8 mouse cellular contexts compared by ENCODE assay signal in the genomic region with DNA sequence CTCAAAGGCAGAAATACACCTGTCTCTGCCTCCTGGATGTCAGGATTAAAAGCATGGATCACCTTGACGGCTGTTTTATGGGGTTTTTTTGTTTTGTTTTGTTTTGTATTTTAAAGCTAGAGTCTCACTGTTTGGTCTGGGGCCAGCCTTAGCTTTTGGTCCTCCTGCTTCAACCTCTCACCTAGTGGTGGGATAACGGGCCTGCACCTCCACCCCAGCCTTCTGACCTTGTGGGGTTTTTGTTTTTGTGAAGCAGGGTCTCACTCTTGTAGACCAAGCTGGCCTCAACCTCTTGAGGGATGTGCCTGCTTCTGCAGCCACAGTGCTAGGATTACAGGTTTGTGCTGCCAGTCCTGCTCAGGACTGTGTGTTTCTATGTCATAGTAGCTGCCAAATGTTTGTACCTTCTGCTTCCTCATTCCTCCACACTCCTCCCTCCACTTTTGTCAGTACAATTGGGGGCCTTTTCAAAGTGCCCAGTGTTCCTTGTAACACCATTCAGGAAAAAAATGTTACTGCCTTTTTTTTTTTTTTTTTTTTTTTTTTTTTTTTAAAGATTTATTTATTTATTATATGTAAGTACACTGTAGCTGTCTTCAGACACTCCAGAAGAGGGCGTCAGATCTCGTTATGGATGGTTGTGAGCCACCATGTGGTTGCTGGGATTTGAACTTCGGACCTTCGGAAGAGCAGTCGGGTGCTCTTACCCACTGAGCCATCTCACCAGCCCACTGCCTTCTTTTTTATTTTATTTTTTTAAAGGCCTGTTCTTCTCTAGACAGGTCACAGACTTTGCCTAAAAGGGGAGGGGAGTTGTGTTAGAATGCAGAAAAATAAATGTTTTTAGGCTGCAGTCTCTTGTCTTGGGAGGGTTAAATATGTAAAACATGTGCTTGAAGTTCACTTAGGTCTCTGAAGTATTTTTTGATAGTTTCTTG. TPM values are rescaled to one million over a fixed set of nuclear protein-coding genes. Genes with fewer than 3 reads are reported as not detected.
DNase-seq lines count a peak whose midpoint lies in the region; ATAC-seq lines count a peak whose summit lies in the region.

No protein-coding gene starts in this region.

- H3K4me3 ChIP-seq in heart, embryonic 10.5 days, result peak overlapping the region; percentile 98; the same call in 1 of the 2 replicates
- H3K4me3 ChIP-seq in liver, embryonic 15.5 days (replicated peaks), result peak overlapping the region; percentile 97

- H3K9me3 ChIP-seq in heart, embryonic 10.5 days, result no peaks in the 10 kb centered on the region
- no peaks in the 10 kb centered on the region for H3K9me3 ChIP-seq in liver, embryonic 15.5 days (replicated peaks)

- H3K27ac ChIP-seq in heart, embryonic 10.5 days, result peak overlapping the region; percentile 100
- H3K27ac ChIP-seq in liver, embryonic 15.5 days (replicated peaks), result peak overlapping the region; percentile 95

- peak overlapping the region; percentile 98; the same call in 1 of the 2 replicates for H3K9ac ChIP-seq in liver, embryonic 15.5 days

- no peaks in the 10 kb centered on the region for H3K36me3 ChIP-seq in heart, embryonic 10.5 days
- H3K36me3 ChIP-seq in liver, embryonic 15.5 days (replicated peaks), result no peaks in the 10 kb centered on the region

- WGBS in heart, embryonic 10.5 days, result 75% methylated on average over 6 of the region's 7 CpGs
- WGBS in liver, embryonic 15.5 days (ENCODE audit: insufficient replicate concordance), result 54% methylated on average over 5 of the region's 7 CpGs

- peaks cover 67% of the 10 kb centered on the region for H3K4me1 ChIP-seq in heart, embryonic 10.5 days
- H3K4me1 ChIP-seq in liver, embryonic 15.5 days (replicated peaks), result peaks cover 77% of the 10 kb centered on the region

- ATAC-seq in liver, embryonic 15.5 days (ENCODE audit: insufficient read depth), result no peak

- H3K4me2 ChIP-seq in liver, embryonic 15.5 days, result peak overlapping the region; percentile 96

- no peaks in the 10 kb centered on the region for H3K27me3 ChIP-seq in heart, embryonic 10.5 days (ENCODE audit: insufficient read depth, poor library complexity, severe bottlenecking)
- H3K27me3 ChIP-seq in liver, embryonic 15.5 days, result no peaks in the 10 kb centered on the region

- DNase-seq in heart, embryonic 10.5 days (ENCODE audit: low spot score), result no peak
- no peak for DNase-seq in heart, postnatal 4 days
- DNase-seq in spleen, adult 12 weeks (ENCODE audit: low spot score), result peak; percentile 31
- no peak for DNase-seq in spleen, adult 18-20 months
- DNase-seq in layer of hippocampus, postnatal 36 days, result no peak
- DNase-seq in layer of hippocampus, adult 8-10 months (ENCODE audit: low spot score in 2 of 2), result no peak
- no peak for DNase-seq in left cerebral cortex, adult 11 months (ENCODE audit: low spot score)

RNA-seq across cellular contexts. Expression of a gene that starts 3.1 kb away (rescaled TPM):
- polyA plus RNA-seq in heart, embryonic 10.5 days (2016; fragmentation: Nextera tagmentation; extraction: Ambion mirVana), result 8.9 and 10.2 TPM in 2 replicates
- 1 to 10 TPM; 6.9 to 7.6 TPM for total RNA-seq in heart, postnatal 4 days (2021)
- polyA plus RNA-seq in liver, embryonic 15.5 days (2015; fragmentation: Nextera tagmentation; extraction: Ambion mirVana), result 3.3 and 3.4 TPM in 2 replicates
- total RNA-seq in layer of hippocampus, postnatal 36 days (2021), result 1 to 10 TPM; 7.3 to 8.7 TPM
- total RNA-seq in layer of hippocampus, adult 8-10 months (2022), result 1 to 10 TPM; 7.2 to 8.1 (median 7.5) TPM

RNA-seq across cellular contexts. Expression of a gene that starts 3.7 kb away (rescaled TPM):
- 12.7 and 16.8 TPM in 2 replicates for polyA plus RNA-seq in heart, embryonic 10.5 days (2016; fragmentation: Nextera tagmentation; extraction: Ambion mirVana)
- 10 to 100 TPM in 1 of 2 experiments, 1 to 10 TPM in 1; 9.5 to 11.5 TPM for total RNA-seq in heart, postnatal 4 days (2021)
- 5.1 and 6.1 TPM in 2 replicates for polyA plus RNA-seq in liver, embryonic 15.5 days (2015; fragmentation: Nextera tagmentation; extraction: Ambion mirVana)
- 10 to 100 TPM; 15.7 to 22.1 TPM for total RNA-seq in layer of hippocampus, postnatal 36 days (2021)
- total RNA-seq in layer of hippocampus, adult 8-10 months (2022), result 10 to 100 TPM; 19.4 to 22.5 (median 19.9) TPM

RNA-seq across cellular contexts. Expression of a gene that starts 30.8 kb away (rescaled TPM):
- polyA plus RNA-seq in heart, embryonic 10.5 days (2016; fragmentation: Nextera tagmentation; extraction: Ambion mirVana), result 14.4 and 24.4 TPM in 2 replicates
- 10 to 100 TPM; 13.5 to 14.6 TPM for total RNA-seq in heart, postnatal 4 days (2021)
- polyA plus RNA-seq in liver, embryonic 15.5 days (2015; fragmentation: Nextera tagmentation; extraction: Ambion mirVana), result 1.4 and 1.6 TPM in 2 replicates
- total RNA-seq in layer of hippocampus, postnatal 36 days (2021), result 100 to 1,000 TPM; 109 to 116 TPM
- total RNA-seq in layer of hippocampus, adult 8-10 months (2022), result 100 to 1,000 TPM in 3 of 4 experiments, 10 to 100 TPM in 1; 93.5 to 105 (median 103) TPM

RNA-seq across cellular contexts. Expression of a gene that starts 44.2 kb away (rescaled TPM):
- polyA plus RNA-seq in heart, embryonic 10.5 days (2016; fragmentation: Nextera tagmentation; extraction: Ambion mirVana), result 1.8 and 3.0 TPM in 2 replicates
- 1 to 10 TPM; 1.6 to 1.8 TPM for total RNA-seq in heart, postnatal 4 days (2021)
- 0.05 and 0.10 TPM in 2 replicates for polyA plus RNA-seq in liver, embryonic 15.5 days (2015; fragmentation: Nextera tagmentation; extraction: Ambion mirVana)
- 1 to 10 TPM; 1.7 to 1.8 TPM for total RNA-seq in layer of hippocampus, postnatal 36 days (2021)
- total RNA-seq in layer of hippocampus, adult 8-10 months (2022), result 1 to 10 TPM; 1.9 to 3.2 (median 2.4) TPM

RNA-seq across cellular contexts. Expression of a gene that starts 48.5 kb away (rescaled TPM):
- 9.5 and 12.3 TPM in 2 replicates for polyA plus RNA-seq in heart, embryonic 10.5 days (2016; fragmentation: Nextera tagmentation; extraction: Ambion mirVana)
- 1 to 10 TPM; 3.2 to 3.3 TPM for total RNA-seq in heart, postnatal 4 days (2021)
- polyA plus RNA-seq in liver, embryonic 15.5 days (2015; fragmentation: Nextera tagmentation; extraction: Ambion mirVana), result 0.17 and 0.25 TPM in 2 replicates
- 10 to 100 TPM; 56.5 to 58.3 TPM for total RNA-seq in layer of hippocampus, postnatal 36 days (2021)
- 10 to 100 TPM; 51.1 to 58.4 (median 57.0) TPM for total RNA-seq in layer of hippocampus, adult 8-10 months (2022)

Comparison
In these comparisons a context has a peak if more than half of its experiments do, and no peak if none do; other contexts are left out.
1. RNA of a gene that starts 30.8 kb away (total RNA-seq): 109 to 116 TPM in layer of hippocampus, postnatal 36 days and 93.5 to 105 TPM in layer of hippocampus, adult 8-10 months; 13.5 to 14.6 TPM in heart, postnatal 4 days; every median in the first group is over 4 times any median in the second.